In genomic region chr15:48860627-48861026, GRCm38 (mm10) we compare ENCODE assay signal across 30 mouse cellular contexts.
"Had no signal": no experiment of that assay in that cellular context is flagged by ENCODE, and none has a peak within 500 bp of the region (broad histone marks: within the 10 kb centered on the region; RNA-seq: fewer than 3 reads in every experiment).

No protein-coding gene starts in this region.

- H3K9ac ChIP-seq: heart, embryonic 12.5 days; heart, embryonic 13.5 days; heart, embryonic 15.5 days; hindbrain, embryonic 12.5 days; hindbrain, embryonic 13.5 days; hindbrain, embryonic 14.5 days; hindbrain, embryonic 15.5 days; intestine, embryonic 15.5 days; kidney, embryonic 15.5 days had no signal

- H3K4me3 ChIP-seq: heart, embryonic 12.5 days; heart, embryonic 13.5 days; heart, embryonic 15.5 days; hindbrain, embryonic 10.5 days; hindbrain, embryonic 12.5 days; hindbrain, embryonic 13.5 days; hindbrain, embryonic 15.5 days; intestine, embryonic 15.5 days; kidney, embryonic 15.5 days; layer of hippocampus, adult 2 months; left cerebral cortex, adult 2 months had no signal

- DNase-seq: heart, postnatal 10 days; heart, postnatal 14 days; heart, postnatal 36 days; heart, postnatal 4 days; kidney, adult 11 months; kidney, adult 18-20 months; kidney, adult 2 months; kidney, adult 8-10 months; kidney, adult 9 months; kidney, postnatal 10 days; kidney, postnatal 14 days; kidney, postnatal 25 days; kidney, postnatal 36 days; kidney, postnatal 4 days; layer of hippocampus, adult 9-11 months; layer of hippocampus, postnatal 36 days had no signal

- H3K36me3 ChIP-seq: heart, embryonic 12.5 days; heart, embryonic 13.5 days; heart, embryonic 15.5 days; hindbrain, embryonic 10.5 days; hindbrain, embryonic 12.5 days; hindbrain, embryonic 13.5 days; hindbrain, embryonic 15.5 days; intestine, embryonic 15.5 days; kidney, embryonic 15.5 days had no signal

- H3K27me3 ChIP-seq: heart, embryonic 12.5 days; heart, embryonic 13.5 days; heart, embryonic 15.5 days; hindbrain, embryonic 12.5 days; hindbrain, embryonic 13.5 days; hindbrain, embryonic 15.5 days; intestine, embryonic 15.5 days; kidney, embryonic 15.5 days had no signal

- H3K4me1 ChIP-seq: heart, embryonic 12.5 days; heart, embryonic 13.5 days; heart, embryonic 15.5 days; hindbrain, embryonic 10.5 days; hindbrain, embryonic 12.5 days; hindbrain, embryonic 13.5 days; hindbrain, embryonic 15.5 days; intestine, embryonic 15.5 days; kidney, embryonic 15.5 days had no signal

- H3K27ac ChIP-seq: heart, embryonic 13.5 days; heart, embryonic 15.5 days; hindbrain, embryonic 10.5 days; hindbrain, embryonic 12.5 days; hindbrain, embryonic 13.5 days; hindbrain, embryonic 14.5 days; hindbrain, embryonic 15.5 days; hindbrain, postnatal 0 days; intestine, embryonic 15.5 days; kidney, embryonic 15.5 days; kidney, postnatal 0 days; layer of hippocampus, adult 2 months; left cerebral cortex, adult 2 months had no signal

- H3K9me3 ChIP-seq: heart, embryonic 12.5 days; heart, embryonic 13.5 days; heart, embryonic 15.5 days; hindbrain, embryonic 10.5 days; hindbrain, embryonic 12.5 days; hindbrain, embryonic 13.5 days; hindbrain, embryonic 15.5 days; intestine, embryonic 15.5 days; kidney, embryonic 15.5 days had no signal
